Mouse (Mus musculus): ENCODE data around the gene Fam210b. TPM values are rescaled to one million over a fixed set of nuclear protein-coding genes. Genes with fewer than 3 reads are reported as not detected.

Gene Fam210b
- polyA plus RNA-seq, 1 experiment from 2014 or later = 42.2 TPM

DNA sequence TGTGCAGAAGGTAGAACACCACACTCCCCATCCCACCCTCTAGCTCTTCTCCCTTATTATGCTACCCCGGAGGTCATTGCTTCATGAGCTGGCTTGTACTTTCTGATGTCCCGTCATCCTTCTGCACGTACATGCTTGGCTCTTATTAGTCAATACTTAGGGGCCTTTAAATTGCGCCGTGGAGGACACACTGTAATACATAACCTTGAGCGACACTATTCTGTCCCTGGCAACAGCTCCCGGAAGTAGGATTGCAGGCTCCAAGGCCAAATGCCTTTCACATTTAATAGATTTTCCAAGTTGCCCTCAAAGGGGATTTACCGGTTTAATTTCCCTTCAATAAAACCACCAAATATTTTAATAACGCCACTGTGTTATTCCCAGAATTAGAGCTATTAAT is 33.6 kb upstream of the Fam210b start:
- Histone ChIP-seq H3K9ac (ENCODE audit: low read length) (no peak overlapping the region), H3K27me3 (ENCODE audit: control insufficient read depth, insufficient read depth, low read length) (no peaks in the 10 kb centered on the region), H3K4me1 (ENCODE audit: control insufficient read depth, insufficient read depth, low read length) (no peaks in the 10 kb centered on the region), H3K36me3 (ENCODE audit: control insufficient read depth, insufficient read depth, low read length) (no peaks in the 10 kb centered on the region), H3K9me3 (ENCODE audit: control insufficient read depth, low read length) (no peaks in the 10 kb centered on the region), H3K4me2 (ENCODE audit: low read depth) (no peak overlapping the region), H3K4me3 (ENCODE audit: low read depth, low read length) (no peak overlapping the region), H3K27ac (ENCODE audit: low read depth, low read length) (no peak overlapping the region)
- ATAC-seq (ENCODE audit: insufficient read depth, low FRiP score, low TSS enrichment) (no peak), DNase-seq (ENCODE audit: low spot score) (no peak)
- WGBS = 89% methylated on average over 9 of the region's 9 CpGs

- Histone ChIP-seq H3K9me3 (ENCODE audit: control insufficient read depth, low read length) (no peaks in the 10 kb centered on the region), H3K36me3 (ENCODE audit: control insufficient read depth, insufficient read depth, low read length) (no peaks in the 10 kb centered on the region), H3K4me3 (ENCODE audit: low read depth, low read length) (no peak overlapping the region), H3K27ac (ENCODE audit: low read depth, low read length) (no peak overlapping the region), H3K9ac (ENCODE audit: low read length) (no peak overlapping the region), H3K27me3 (ENCODE audit: control insufficient read depth, insufficient read depth, low read length) (no peaks in the 10 kb centered on the region), H3K4me1 (ENCODE audit: control insufficient read depth, insufficient read depth, low read length) (no peaks in the 10 kb centered on the region), H3K4me2 (ENCODE audit: low read depth) (no peak overlapping the region)
- DNase-seq (ENCODE audit: low spot score) = peak; percentile 72
- WGBS = 20% methylated on average over 9 of the region's 9 CpGs
- no peak for ATAC-seq (ENCODE audit: insufficient read depth, low FRiP score, low TSS enrichment)
Observed at GRCm38 (mm10) chr2:172320878-172321277, 24.5 kb upstream of the Fam210b start.

GRCm38 (mm10) chr2:172328248-172328647 is 17.1 kb upstream of the Fam210b start:
- ATAC-seq (ENCODE audit: insufficient read depth, low FRiP score, low TSS enrichment) (no peak), DNase-seq (ENCODE audit: low spot score) (no peak)
- no peak overlapping the region for H3K9ac ChIP-seq (ENCODE audit: low read length)
- H3K36me3 ChIP-seq (ENCODE audit: control insufficient read depth, insufficient read depth, low read length) = no peaks in the 10 kb centered on the region
- H3K4me1 ChIP-seq (ENCODE audit: control insufficient read depth, insufficient read depth, low read length) = no peaks in the 10 kb centered on the region
- H3K4me3 ChIP-seq (ENCODE audit: low read depth, low read length) = no peak overlapping the region
- H3K27ac ChIP-seq (ENCODE audit: low read depth, low read length) = no peak overlapping the region
- no peaks in the 10 kb centered on the region for H3K27me3 ChIP-seq (ENCODE audit: control insufficient read depth, insufficient read depth, low read length)
- no peaks in the 10 kb centered on the region for H3K9me3 ChIP-seq (ENCODE audit: control insufficient read depth, low read length)
- no peak overlapping the region for H3K4me2 ChIP-seq (ENCODE audit: low read depth)
- WGBS = 60% methylated on average over 8 of the region's 8 CpGs

DNA sequence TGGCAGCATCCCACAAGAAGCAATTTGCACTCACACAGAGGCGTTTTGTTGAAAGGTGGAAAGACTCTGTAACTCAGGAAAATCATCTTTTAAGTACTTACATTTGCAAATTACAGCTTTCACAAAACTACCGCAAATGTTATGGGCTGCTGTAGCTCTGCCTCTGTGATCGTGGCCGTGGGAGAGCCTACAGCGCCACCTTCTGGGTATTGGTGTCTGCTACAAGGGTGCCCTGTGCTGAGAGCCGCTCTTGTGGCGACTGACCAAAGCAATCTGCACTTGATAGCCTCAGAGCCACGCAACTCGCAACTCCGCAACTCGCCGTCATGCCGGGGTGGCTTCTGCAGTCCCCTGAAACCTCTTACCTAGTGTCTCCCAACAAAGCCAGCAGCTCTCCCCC is 16.2 kb upstream of the Fam210b start:
- Histone ChIP-seq H3K27me3 (ENCODE audit: control insufficient read depth, insufficient read depth, low read length) (no peaks in the 10 kb centered on the region), H3K4me3 (ENCODE audit: low read depth, low read length) (no peak overlapping the region), H3K9me3 (ENCODE audit: control insufficient read depth, low read length) (no peaks in the 10 kb centered on the region), H3K9ac (ENCODE audit: low read length) (no peak overlapping the region), H3K4me1 (ENCODE audit: control insufficient read depth, insufficient read depth, low read length) (no peaks in the 10 kb centered on the region), H3K36me3 (ENCODE audit: control insufficient read depth, insufficient read depth, low read length) (no peaks in the 10 kb centered on the region), H3K4me2 (ENCODE audit: low read depth) (0 out of 2 replicates have a peak overlapping the region, but pooled peaks have one; percentile 12), H3K27ac (ENCODE audit: low read depth, low read length) (no peak overlapping the region)
- DNase-seq (ENCODE audit: low spot score) (peak; percentile 78), ATAC-seq (ENCODE audit: insufficient read depth, low FRiP score, low TSS enrichment) (peak; percentile 53; the same call in 1 of the 2 replicates)
- WGBS = 10% methylated on average over 13 of the region's 13 CpGs

GRCm38 (mm10) chr2:172338206-172338942 is 7.0 kb upstream of the Fam210b start:
- Histone ChIP-seq H3K27ac (ENCODE audit: low read depth, low read length) (no peak overlapping the region), H3K9ac (ENCODE audit: low read length) (no peak overlapping the region), H3K4me1 (ENCODE audit: control insufficient read depth, insufficient read depth, low read length) (no peaks in the 10 kb centered on the region), H3K4me2 (ENCODE audit: low read depth) (no peak overlapping the region), H3K27me3 (ENCODE audit: control insufficient read depth, insufficient read depth, low read length) (no peaks in the 10 kb centered on the region), H3K9me3 (ENCODE audit: control insufficient read depth, low read length) (no peaks in the 10 kb centered on the region), H3K4me3 (ENCODE audit: low read depth, low read length) (no peak overlapping the region), H3K36me3 (ENCODE audit: control insufficient read depth, insufficient read depth, low read length) (no peaks in the 10 kb centered on the region)
- ATAC-seq (ENCODE audit: insufficient read depth, low FRiP score, low TSS enrichment) = no peak
- DNase-seq (ENCODE audit: low spot score) = no peak
- 82% methylated on average over 19 of the region's 19 CpGs for WGBS

- Histone ChIP-seq H3K4me3 (ENCODE audit: low read depth, low read length) (no peak overlapping the region), H3K36me3 (ENCODE audit: control insufficient read depth, insufficient read depth, low read length) (no peaks in the 10 kb centered on the region), H3K27ac (ENCODE audit: low read depth, low read length) (no peak overlapping the region), H3K9ac (ENCODE audit: low read length) (no peak overlapping the region), H3K4me2 (ENCODE audit: low read depth) (no peak overlapping the region), H3K9me3 (ENCODE audit: control insufficient read depth, low read length) (no peaks in the 10 kb centered on the region), H3K27me3 (ENCODE audit: control insufficient read depth, insufficient read depth, low read length) (no peaks in the 10 kb centered on the region), H3K4me1 (ENCODE audit: control insufficient read depth, insufficient read depth, low read length) (no peaks in the 10 kb centered on the region)
- DNase-seq (ENCODE audit: low spot score) = no peak
- no peak for ATAC-seq (ENCODE audit: insufficient read depth, low FRiP score, low TSS enrichment)
- 40% methylated on average over 3 of the region's 3 CpGs for WGBS
Observed at GRCm38 (mm10) chr2:172340936-172341335, 4.4 kb upstream of the Fam210b start.

- H3K27ac ChIP-seq (ENCODE audit: low read depth, low read length) = no peak overlapping the region
Observed at GRCm38 (mm10) chr2:172341606-172342005, 3.8 kb upstream of the Fam210b start.

DNA sequence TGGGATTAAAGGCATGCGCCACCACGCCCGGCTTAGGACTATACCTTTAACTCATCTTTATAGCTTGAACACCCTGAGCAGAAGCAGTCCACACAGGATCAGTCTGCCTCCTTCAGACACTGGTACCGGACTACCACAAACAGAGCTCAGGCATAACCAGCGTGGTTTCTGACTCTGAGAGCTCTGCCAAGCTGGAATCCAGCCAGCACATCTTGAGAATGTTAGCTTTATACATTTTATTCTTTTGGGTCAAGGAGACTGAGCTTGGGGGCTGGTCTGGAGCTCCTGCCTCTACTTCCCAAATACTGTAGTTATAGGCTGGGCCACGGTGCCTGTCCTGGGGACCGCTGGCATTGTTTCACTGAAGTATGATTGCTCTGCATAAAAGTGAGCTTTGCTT is 1.6 kb upstream of the Fam210b start:
- peaks cover 3% of the 10 kb centered on the region; the same call in 1 of the 2 replicates for H3K4me1 ChIP-seq (ENCODE audit: control insufficient read depth, insufficient read depth, low read length)
- H3K36me3 ChIP-seq (ENCODE audit: control insufficient read depth, insufficient read depth, low read length) = no peaks in the 10 kb centered on the region
- H3K4me2 ChIP-seq (ENCODE audit: low read depth) = no peak overlapping the region
- H3K9ac ChIP-seq (ENCODE audit: low read length) = no peak overlapping the region
- DNase-seq (ENCODE audit: low spot score) (no peak), ATAC-seq (ENCODE audit: insufficient read depth, low FRiP score, low TSS enrichment) (no peak)
- no peak overlapping the region for H3K27ac ChIP-seq (ENCODE audit: low read depth, low read length)
- no peaks in the 10 kb centered on the region for H3K27me3 ChIP-seq (ENCODE audit: control insufficient read depth, insufficient read depth, low read length)
- no peaks in the 10 kb centered on the region for H3K9me3 ChIP-seq (ENCODE audit: control insufficient read depth, low read length)
- WGBS = 94% methylated on average over 7 of the region's 7 CpGs
- no peak overlapping the region for H3K4me3 ChIP-seq (ENCODE audit: low read depth, low read length)

More at GRCm38 (mm10) chr2:172341606-172342005, 3.8 kb upstream of the Fam210b start:
- WGBS = 47% methylated on average over 5 of the region's 5 CpGs
- Histone ChIP-seq H3K4me2 (ENCODE audit: low read depth) (no peak overlapping the region), H3K9ac (ENCODE audit: low read length) (no peak overlapping the region), H3K27me3 (ENCODE audit: control insufficient read depth, insufficient read depth, low read length) (no peaks in the 10 kb centered on the region), H3K9me3 (ENCODE audit: control insufficient read depth, low read length) (no peaks in the 10 kb centered on the region), H3K4me1 (ENCODE audit: control insufficient read depth, insufficient read depth, low read length) (peaks cover 3% of the 10 kb centered on the region; the same call in 1 of the 2 replicates), H3K4me3 (ENCODE audit: low read depth, low read length) (no peak overlapping the region), H3K36me3 (ENCODE audit: control insufficient read depth, insufficient read depth, low read length) (no peaks in the 10 kb centered on the region)
- ATAC-seq (ENCODE audit: insufficient read depth, low FRiP score, low TSS enrichment) (no peak), DNase-seq (ENCODE audit: low spot score) (no peak)

- no peaks in the 10 kb centered on the region for H3K36me3 ChIP-seq (ENCODE audit: control insufficient read depth, insufficient read depth, low read length)
- H3K4me3 ChIP-seq (ENCODE audit: low read depth, low read length) = no peak overlapping the region
- ATAC-seq (ENCODE audit: insufficient read depth, low FRiP score, low TSS enrichment) (no peak), DNase-seq (ENCODE audit: low spot score) (no peak)
- H3K4me1 ChIP-seq (ENCODE audit: control insufficient read depth, insufficient read depth, low read length) = peaks cover 3% of the 10 kb centered on the region; the same call in 1 of the 2 replicates
- H3K27me3 ChIP-seq (ENCODE audit: control insufficient read depth, insufficient read depth, low read length) = no peaks in the 10 kb centered on the region
- H3K9ac ChIP-seq (ENCODE audit: low read length) = no peak overlapping the region
- no peak overlapping the region for H3K27ac ChIP-seq (ENCODE audit: low read depth, low read length)
- WGBS = 40% methylated on average over 5 of the region's 5 CpGs
- no peaks in the 10 kb centered on the region for H3K9me3 ChIP-seq (ENCODE audit: control insufficient read depth, low read length)
- H3K4me2 ChIP-seq (ENCODE audit: low read depth) = peak overlapping the region; percentile 39
Observed at GRCm38 (mm10) chr2:172344669-172345068, 696 bp upstream of the Fam210b start.

Measured in neural tube, embryonic 11.5 days (tissue).